Mouse (Mus musculus) monocyte, adult 5-6 weeks (primary cell): Measurements from ENCODE around the gene Cirbp. TPM values are rescaled to one million over a fixed set of nuclear protein-coding genes. Genes with fewer than 3 reads are reported as not detected.
"Not testable (repeated sequence)": the region's sequence is repeated elsewhere in the genome, so short reads cannot be mapped to it uniquely, and the experiment has no call there.

Source experiments
- ATAC-seq: fragments of 153-309, 156-312 bp; replicated peaks from 2 replicates; pipeline ENCODE4 v1.8.0; 2017; ENCODE audit warnings: mild to moderate bottlenecking; ENCODE audit not compliant: low TSS enrichment, insufficient number of reproducible peaks, severe bottlenecking, poor library complexity, low FRiP score
- total RNA-seq: library from RNA; stranded (forward); fragments of 200-1000, 200-491, 200-594 nt; gene quantifications from 3 replicates; pipeline ENCODE4 v1.2.3, GENCODE M21; 2017

Cirbp gene
- total RNA-seq, 1 experiment from 2014 or later = 145 TPM

DNA sequence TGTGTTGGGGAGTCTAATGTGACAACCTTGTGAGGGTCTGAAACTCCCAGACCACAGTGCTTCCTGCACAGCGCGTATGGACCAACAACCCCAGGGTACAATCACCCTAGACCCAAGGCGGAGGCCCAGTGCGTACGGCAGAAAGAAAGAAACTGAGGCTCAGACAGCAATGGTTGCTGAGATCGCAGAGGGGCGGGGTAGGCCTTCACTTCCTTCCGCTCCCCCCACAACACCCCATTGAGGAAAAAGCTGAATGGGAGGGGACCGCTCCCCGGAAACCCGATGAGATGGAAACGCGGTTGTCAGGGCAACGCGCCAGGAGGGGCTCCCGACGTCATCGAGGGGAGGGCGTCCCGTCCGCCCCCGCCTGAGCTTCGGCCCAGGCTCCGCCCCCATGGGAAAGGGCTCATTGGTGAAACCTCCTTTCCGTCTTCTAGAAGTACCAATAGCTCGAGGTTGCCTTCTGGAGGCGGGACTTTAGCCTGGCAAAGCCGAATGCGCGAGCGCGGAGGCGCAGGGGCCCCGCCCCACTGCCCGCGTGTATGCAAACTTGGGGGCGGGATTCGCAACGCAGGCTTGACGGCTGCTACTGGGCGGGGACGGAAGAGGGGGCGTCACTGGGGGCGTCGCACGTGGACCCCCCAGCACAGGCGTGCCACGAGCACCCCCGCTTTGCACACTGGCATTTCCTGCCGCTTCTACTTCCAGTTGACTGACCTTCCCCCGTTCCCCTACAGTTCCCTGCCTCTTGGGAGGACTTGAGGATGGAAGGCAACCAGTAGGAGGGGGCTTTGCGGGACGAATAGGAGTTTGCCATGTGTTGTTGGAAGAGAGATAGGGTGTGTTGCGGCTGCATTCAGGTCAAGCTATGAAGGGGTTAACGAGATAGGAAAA is 6.0 kb upstream of the Cirbp start:
- ATAC-seq = peak; percentile 68

DNA sequence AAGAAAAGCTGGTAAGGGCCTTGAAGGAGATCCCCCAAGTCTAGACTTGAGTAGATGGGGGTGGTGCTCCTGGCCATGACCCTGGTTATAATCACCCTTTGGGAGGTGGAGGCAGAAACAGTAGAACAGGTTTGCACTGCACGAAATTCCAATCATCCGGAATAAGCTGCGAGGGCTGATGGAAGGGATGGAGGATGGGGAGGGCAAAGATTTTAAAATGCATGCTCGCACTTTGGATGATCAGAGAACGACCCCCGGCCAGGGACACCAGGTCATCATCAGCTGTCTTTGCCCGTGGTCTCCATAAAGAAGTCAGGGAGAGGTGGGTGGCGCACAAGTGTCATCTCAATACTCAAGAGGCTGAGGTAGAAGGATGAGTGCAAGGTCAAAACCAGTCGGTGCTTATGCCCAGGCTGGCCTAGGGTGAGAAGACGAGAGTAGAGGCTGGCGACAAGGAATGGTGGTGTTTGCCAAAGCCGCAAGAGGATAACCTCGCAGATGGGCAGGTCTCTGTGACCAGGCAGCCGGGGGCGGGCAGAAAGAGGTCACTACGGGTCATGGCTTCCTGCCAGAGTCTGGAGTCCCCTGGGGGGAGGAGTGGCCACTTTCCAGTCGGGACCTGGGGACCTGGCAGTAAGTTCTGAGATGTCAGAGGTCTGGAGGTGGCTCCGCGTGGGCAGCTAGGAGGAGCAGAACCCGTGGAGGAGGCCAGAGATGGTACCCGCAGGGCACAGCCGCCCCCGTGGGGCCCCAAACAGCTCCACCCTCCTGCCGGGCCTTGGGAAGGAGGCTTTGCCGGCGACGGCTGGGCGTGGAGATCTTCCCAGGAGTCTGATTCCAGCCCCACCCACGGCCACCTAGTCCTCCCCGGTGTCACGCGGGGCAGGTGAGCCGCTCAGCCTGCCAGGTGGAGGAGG is 5.1 kb upstream of the Cirbp start:
- ATAC-seq = 0 out of 2 replicates have a peak, but pooled peaks have one; percentile 6

DNA sequence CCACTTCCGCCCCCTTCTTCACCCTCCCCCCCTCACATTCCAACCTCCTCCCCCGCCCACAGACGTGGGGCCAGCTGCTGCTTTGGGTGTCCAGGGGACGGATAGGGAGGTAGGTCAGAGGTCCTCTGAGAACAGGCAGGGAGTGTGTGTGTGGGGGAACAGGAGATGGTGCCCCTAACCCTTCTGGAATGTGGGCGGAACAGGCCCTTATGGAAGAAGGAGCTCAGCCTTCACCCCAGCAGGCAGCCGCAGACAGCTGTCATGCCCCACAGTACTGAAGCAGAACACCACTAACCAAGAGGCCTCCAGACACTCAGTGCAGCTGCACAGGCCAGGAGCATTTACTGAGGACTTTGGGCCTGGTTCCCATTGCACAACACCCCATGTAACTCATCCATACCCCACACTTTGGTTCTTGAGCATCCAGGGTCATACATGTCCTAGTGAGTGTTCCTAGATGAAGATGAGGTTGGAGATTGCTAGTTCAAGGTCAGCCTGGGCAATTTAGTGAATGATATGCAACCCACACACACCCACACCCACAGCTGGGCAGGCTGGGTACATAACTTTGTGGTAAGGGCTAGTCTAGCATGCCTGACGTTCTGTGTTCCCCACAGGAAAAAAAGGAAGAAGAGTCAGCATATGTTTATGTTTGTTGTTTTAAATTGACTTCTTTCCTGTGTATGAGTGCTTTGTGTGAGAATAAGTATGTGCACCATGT is 4.1 kb upstream of the Cirbp start:
- no peak for ATAC-seq

DNA sequence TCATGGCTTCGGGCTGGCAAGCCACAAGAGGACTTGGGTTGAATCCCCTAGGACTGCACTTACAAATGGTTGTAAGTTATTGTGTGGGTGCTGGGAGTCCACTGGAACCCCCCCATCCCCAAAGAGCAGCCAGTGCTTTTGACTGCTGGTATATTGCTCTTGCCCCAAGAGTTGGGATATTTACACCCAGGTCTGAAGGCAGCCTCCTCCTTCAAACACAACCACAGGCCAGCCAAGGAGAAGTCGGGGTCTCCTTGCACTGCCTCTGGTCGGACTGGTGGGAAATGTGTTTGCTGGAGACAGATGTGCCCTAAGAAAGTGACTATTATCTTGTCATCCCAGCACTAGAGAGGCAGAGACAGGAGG is 3.6 kb upstream of the Cirbp start:
- ATAC-seq = no peak

DNA sequence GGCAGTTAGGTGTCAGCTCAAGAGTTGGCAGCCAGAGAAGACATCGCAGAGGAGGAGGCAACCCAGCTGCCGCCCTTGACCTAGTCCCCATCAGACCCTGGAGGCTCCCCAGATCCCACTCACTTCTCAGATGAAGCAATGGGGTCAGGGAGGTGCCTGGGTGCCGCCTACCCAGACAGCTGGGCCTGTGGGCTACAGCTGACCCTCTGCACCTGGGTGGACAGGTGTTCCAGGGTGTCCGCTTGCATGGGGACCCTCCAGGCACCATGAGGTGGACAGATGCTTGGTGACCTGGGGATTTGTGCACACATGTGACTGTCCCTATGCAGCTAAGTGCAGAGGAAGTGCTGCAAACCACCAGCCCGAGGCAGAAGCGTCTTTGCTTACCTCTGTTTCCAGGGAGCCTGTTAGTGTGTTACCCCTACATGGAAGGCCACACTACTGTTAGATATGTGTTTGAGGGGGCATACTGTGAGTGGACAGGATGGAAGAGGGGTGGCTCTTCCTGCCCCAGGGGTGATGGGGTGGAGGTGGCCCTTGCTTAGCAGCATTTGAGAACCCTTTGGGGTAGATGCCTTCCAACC is 3.0 kb upstream of the Cirbp start:
- no peak for ATAC-seq

DNA sequence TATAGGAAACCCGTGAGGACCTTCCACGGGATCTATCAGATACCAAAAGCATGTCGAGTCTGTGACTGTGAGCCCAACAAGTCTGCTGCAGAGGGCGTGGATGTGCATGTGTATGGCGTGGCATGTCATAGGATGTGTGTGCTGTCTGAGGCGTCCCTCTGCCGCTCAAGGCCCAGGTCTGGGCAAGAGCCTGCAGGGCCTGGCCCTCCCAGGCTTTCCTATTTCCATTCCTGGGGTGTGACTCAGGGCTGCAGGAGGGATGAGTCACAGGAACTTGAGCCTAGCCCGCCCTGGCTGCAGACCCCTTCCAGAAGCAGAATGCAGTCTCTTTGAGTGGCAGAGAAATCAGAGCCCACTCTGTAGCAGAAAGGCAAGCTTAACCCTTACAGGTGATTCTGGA is 2.1 kb upstream of the Cirbp start:
- no peak for ATAC-seq

DNA sequence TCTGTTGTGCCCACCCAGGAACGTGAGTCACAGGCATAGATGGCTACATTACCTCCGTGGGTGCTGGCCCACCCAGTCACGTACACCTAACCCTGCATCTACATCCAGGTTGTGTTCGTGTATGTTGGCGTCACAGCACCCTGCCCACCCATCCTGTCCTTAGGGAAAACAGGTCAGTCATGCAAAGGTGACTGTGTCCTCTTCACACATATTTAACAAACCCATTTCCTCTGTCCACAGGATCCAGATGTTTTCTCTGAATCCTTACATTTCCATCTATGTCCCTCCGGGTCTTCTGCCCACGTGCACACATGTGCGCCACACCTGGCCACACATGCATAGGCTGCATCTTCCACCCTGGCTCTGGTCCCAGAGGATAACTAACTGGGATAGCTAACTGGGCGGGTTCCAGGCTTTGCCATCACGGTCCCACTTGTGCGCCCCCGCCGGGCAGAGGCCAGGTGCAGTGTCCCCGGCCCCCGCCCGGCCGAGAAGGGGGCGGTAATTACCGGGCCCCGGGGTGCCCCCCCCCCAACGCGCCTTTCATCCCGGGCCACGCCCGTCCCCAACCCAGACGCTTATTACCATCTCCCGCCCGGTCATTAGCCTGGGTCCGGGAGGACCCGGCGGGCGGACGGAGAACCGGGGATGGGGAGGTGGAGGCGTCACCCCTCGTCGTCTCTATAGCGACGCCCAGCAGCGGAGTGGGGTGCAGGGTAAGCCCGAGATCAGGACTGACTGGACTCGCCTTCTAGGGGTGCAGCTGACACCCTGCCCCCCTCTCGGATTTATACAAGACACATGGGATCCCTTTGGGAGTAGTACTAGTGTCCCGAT is 1.4 kb upstream of the Cirbp start:
- ATAC-seq = no peak

DNA sequence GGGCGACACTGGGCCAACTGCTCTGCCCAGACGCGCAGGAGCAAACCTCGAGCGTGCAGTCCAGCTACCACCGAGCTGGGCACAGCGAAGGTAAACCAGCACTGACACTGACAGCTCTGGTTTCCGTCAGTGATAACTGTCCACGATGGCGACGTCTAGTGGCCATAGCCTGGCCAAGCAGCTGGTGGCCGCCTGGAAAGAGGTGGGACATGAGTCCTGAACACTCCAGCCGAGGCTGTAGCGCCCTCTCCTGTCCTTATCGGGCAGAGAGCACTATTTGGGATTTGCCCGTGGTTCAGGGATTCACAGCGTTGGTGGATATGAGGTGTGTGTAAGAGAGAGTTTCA is 814 bp upstream of the Cirbp start:
- ATAC-seq = peak; percentile 54

DNA sequence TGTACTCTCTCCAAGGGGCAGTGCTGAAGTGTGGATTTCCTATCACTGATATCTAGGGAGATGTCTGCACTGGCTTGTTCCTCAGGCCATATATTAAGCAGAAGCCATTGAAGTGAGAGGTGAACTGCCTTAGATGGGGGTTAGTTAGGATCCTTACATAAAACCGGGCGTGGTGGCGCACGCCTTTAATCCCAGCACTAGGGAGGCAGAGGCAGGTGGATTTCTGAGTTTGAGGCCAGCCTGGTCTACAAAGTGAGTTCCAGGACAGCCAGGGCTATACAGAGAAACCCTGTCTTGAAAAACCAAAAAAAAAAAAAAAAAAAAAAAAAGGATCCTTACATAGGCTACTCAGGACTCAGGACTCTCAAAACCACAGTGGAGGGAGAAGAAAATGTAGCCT is 351 bp downstream of the Cirbp start:
- not testable (repeated sequence) for ATAC-seq

DNA sequence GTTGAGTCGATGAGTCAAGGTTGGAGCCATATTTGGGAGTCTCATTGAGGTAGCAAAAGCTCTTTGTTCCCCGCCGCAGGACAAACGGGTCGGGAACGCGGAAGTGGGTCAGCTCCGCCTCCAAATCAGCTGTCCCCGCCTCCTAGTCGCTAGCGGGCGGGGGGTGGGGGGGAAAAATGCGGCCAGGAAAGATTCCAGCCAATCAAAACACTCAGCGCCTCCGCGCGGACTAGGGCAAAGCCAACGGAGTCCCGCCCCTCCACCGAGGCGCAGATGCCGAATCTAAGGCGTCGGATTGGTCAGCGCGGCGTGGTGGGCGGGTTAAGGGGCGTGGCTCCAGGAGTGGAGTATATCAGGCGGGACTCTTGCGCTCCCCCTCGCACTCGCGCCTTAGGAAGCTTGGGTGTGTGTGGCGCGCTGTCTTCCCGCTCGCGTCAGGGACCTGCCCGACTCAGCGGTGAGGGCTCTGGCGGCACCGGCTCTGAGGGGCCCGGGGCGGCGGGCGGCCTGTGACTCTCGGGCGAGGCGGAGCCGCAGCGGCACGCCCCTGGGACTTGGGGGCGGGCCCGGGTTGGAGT is 1.8 kb downstream of the Cirbp start:
- peak; percentile 63 for ATAC-seq

DNA sequence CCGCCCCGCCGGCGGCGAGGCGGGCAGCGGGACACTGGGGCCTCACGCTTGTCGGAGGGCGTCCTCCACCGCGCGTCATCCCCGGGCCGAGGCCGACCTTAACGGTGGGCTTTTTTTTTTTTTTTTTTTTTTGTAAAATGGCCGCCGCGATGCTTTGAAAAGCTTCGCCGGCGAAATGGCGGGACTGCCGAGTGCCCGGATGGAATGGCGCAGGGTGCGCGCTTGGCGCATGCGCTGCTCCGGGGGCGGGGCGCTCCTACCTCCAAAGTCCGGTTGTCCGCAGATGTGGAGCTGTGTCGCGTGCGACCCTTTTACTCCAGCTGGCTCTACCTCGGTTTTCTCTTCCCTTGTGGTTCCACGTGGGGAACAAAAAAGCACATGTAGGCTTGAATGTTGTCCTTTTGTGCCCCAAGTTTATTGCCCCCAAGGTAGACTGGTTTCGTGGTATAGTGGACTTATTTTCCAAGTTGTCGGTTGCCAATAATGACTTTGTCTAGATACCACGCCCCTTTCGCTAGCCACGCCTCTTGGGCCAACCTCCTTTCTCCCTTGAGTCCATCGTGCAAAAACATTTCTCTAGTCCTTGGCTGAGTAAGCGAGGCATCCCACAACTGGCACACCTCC is 2.4 kb downstream of the Cirbp start:
- ATAC-seq = peak; percentile 3; the same call in 1 of the 2 replicates

DNA sequence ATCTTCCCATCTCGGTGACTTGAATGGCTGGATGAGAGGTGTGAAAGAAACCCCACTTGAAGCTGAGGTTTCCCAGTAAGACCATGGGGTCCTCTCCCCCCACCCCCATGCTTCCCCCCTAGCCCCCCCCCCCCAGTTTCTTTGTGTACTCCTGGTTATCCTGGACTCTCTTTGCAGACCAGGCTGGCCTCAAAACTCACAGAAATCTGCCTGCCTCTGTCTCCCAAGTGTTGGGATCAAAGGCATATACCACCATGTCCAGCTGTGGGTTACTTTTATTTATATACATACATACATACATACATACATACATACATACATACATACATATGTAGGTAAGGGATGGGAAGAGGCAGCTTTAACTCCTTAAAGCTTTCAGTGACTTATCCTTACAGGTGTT is 3.3 kb downstream of the Cirbp start:
- no peak for ATAC-seq

DNA sequence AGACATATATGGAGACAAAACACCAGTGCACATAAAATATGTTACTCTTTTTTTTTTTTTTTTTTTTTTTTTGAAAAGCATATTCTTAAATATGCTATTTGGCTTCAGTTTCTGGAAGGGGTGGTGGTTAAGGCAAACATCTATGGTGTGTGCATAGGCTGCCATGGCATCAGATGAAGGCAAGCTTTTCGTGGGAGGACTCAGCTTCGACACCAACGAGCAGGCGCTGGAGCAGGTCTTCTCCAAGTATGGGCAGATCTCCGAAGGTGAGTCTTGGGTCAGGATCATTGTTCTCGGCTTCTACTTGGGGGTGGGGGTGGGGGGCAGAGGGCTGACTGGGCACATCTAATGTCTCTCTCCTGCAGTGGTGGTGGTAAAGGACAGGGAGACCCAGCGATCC is 3.9 kb downstream of the Cirbp start:
- ATAC-seq = no peak

DNA sequence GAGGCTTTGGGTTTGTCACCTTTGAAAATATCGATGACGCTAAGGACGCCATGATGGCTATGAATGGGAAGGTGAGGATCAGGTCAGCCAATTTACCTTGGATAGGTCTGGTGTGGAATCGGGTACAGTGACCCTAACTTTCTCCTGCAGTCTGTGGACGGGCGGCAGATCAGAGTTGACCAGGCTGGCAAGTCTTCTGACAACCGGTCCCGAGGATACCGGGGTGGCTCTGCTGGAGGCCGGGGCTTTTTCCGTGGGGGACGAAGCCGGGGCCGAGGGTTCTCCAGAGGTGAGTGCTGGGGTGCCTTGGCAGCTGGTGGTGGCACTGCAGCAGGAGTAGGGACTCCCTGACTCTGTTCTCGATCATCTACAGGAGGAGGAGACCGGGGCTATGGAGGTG is 4.3 kb downstream of the Cirbp start:
- ATAC-seq = no peak

DNA sequence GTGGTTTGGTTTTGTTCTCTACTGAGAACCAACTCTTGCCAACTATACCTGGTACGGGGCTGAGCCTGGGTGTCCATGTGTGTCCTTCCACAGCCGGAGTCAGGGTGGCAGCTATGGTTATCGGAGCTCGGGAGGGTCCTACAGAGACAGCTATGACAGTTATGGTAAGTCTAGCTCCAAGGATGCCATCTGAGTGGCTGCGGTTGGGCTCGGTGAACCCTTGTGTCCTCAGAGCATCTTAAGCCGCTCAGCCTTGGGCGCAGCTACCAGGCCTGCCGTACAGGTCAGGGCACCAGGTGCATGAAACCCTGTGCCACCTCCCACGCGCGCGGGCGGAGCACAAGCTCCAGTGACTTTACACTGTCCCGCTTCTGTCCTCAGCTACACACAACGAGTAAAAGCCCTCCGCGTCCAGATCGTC is 4.8 kb downstream of the Cirbp start:
- ATAC-seq = no peak

DNA sequence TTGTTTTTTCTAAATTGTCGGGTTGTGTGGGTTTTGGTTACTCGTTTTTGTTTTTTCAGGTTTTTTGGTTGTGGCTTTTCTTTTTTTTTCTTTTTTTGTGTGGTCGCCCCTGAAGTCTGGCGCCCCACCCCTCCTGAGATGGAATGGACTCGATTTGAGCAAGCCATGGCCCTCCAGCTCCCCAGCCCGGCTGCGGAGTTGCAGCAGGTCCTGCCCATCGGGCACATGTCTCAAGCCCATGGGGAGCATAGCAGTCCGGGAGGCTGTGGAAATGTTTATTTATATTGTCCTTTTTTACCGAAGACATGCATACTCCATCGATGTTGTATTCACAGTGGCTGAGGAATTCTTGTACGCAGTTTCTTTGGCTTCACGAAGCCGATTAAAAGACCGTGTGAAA is 5.5 kb downstream of the Cirbp start:
- ATAC-seq = no peak

DNA sequence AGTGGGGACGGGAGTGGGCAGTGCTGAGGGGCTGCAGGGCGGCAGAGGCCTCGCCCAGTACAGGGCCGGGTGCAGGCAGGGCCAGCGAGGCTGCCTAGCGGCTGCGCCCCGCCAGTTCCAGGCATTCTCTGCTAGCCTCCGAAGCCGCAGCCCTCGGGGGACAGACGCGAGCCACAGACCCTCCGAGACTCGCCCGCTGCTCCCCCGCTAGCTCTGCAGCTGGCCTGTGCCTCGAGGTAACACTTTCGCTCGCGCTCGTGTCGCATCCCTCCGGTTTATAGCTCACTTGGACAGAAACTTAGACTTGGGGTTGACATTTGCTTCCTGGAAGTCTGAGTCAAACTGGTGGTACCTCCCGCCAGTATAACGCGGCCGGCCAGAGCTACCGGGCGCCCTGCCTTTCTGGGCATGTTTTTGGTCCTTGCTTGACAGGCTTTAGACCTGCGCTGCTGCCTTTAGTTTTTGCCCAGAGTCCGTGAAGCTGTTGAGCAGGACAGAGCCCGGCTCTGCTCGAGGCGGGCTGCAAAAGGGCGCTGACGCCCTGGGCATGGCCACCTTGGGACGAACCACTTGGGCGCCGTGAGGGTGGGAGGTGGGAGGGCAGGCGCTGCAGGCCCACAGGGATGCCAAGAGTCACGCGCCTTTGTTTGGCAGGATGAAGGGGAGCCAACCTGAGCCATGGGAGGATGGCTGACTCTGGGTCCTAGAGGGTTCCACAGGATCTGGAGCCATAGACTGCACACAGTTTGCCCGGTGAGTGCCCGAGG is 6.2 kb downstream of the Cirbp start:
- ATAC-seq = no peak
